Mouse (Mus musculus): ENCODE measurements around the gene Itpk1.
A peak's percentile ranks its signal among the peaks of the same experiment; 100 is the strongest.

Gene Itpk1

DNA sequence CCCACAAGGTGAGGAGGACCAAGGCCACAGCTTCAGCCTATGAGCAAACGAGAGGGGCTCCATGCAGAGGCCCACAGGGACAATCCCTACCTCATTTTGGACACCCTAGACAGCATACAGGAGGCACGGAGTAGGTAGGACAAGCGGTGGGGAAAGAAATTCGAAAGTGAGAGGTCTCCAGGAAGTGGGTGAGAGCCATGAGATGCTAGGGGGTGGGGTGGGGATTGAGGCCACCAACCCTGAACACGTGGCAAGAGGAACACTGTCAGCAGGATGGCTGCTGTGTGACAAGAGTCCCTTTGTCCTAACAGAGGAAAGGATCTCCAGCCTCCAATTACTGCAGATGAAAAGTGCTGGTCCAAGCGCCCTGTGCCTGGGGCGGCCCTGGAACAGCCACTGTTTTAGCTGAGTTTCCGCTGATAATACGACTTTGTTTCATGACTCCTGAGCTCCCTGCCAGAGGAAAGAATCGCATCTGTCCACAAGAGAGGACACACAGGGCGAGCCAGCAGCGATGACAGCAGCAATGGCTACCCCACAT is 82.4 kb downstream of the Itpk1 start:
- no peak for DNase-seq

DNA sequence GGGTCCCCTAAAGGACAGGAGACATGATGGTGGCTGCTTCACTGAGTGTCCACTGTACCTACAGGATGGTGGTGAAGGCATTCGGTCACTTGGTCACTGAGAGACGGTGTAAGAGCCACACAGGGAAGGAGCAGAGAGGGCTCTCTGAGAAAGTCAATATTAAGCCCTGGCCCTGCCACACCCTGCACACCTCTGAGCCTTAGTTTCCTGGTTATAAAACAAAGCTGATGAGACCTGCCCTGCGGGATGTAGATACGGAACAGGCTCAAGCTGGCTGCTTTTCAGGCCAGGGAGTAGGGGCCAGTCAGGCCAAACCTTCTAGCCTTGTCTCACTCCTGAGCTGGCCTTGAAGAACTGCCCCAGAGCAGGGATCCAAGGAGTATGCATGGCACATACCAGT is 82.9 kb downstream of the Itpk1 start:
- DNase-seq: no peak

GRCm38 (mm10) chr12:102621205-102621604 is 83.5 kb downstream of the Itpk1 start:
- DNase-seq: no peak

DNA sequence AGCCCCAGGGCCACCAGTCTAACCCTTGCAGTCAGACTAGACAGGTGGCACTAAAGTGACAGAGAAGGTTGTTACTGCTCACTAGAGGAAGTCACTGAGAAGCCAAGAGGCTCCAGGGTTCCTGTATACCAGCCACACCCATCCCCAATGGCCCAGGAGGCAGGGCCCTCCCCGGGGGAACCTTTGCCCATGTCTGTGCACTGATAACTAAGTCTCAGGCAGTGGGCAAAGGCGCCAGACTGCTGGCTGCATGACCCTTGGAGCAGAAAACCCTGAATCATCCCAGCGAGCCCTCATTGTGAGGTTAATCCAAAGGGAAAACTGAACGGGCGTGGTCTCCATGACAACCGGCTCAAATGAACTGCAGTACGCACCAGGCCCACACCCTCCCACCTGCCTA is 84.8 kb downstream of the Itpk1 start:
- no peak for DNase-seq

DNA sequence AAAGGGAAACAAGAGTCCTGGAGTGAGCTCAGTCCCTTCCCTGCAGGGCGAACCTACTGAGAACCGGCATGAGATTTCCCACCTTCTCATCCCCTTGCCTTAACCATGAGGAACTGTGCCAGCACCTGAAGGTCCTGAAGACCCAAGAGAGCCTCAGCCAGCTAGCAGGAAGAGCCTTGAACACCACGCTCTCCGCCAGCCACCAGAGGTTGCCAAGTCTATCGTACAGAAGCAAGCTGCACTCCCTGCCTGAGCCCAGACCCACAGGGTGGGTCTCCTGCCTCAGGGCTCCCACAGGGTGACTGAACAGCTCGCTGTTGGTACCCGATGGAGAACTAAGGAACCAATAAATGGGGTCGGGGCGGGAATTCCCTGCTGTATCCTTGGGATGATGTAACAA is 86.6 kb downstream of the Itpk1 start:
- no peak for DNase-seq

DNA sequence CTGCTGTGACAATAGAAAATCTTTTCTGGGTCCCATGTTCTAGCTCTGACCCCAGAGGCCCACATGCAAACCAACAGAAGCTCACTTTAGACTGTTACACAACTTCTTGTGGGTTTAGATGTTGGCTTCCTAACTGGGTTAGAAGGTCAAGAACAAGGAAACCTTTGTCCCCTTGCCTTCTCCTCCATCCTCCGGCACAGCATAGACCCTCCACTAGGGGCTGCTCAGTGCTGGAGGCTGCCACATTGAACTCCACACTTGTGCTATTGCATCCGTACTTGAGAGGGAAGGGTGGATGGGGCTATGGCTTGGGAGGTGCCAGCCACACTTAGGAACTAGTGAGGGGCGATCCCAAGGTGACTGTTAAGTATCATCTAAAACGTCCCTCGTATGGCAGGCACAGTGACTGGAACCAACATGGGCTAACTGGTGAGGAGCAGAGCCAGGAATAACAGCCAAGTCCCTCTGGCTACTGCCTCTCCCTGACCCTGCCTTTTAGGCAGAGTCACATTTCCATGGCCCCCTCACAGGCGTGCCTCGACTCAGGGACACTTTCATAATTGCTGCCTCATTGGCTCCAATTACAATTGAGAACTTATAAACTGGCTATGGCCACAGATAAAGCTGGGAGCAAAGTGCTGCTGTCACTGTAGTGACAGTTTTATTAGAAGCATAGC is 87.7 kb downstream of the Itpk1 start:
- no peak for DNase-seq

GRCm38 (mm10) chr12:102616201-102616600 is 88.5 kb downstream of the Itpk1 start:
- no peak for DNase-seq

- no peak for DNase-seq
Observed at GRCm38 (mm10) chr12:102613411-102613810, 91.3 kb downstream of the Itpk1 start.

GRCm38 (mm10) chr12:102612431-102612830 is 92.3 kb downstream of the Itpk1 start:
- no peak for DNase-seq

GRCm38 (mm10) chr12:102610927-102611326 is 93.8 kb downstream of the Itpk1 start:
- DNase-seq: no peak

GRCm38 (mm10) chr12:102607808-102608517 is 96.8 kb downstream of the Itpk1 start:
- no peak for DNase-seq

DNA sequence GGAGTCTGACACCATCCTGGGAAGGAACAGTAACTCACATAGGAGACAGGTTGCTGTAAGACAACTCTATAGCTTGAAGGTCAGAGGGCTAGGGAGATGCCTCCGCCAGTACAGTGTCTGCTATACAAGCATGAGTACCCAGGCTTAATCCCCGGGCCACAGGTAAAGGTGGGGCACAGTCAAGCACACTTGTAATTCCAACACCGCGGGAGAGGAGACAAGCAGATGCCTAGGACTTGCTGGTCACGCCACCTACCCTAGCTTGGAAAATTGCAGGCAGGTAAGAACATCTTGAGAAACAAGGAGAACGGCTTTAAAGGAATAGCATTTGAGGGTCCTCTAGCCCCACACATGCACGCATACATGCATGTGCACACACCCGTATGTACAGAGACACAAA is 97.7 kb downstream of the Itpk1 start:
- DNase-seq: no peak

DNA sequence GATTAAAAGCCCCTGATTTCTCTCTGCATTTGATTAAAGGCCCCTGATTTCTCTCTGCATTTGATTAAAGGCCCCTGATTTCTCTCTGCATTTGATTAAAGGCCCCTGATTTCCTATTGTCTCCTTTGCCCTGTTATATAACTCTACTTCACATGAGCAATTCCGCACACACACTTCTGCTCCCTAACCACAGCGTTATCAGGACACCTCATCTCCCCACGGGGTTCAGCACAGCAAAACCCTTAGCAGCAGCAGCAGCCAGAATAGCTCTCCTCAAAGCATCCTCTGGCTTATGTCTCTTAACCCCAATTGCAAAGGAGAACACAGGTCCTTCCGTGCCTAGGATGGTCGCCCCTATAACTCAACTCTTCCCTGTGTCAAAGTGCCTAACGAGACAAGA is 99.1 kb downstream of the Itpk1 start:
- DNase-seq: no peak

DNA sequence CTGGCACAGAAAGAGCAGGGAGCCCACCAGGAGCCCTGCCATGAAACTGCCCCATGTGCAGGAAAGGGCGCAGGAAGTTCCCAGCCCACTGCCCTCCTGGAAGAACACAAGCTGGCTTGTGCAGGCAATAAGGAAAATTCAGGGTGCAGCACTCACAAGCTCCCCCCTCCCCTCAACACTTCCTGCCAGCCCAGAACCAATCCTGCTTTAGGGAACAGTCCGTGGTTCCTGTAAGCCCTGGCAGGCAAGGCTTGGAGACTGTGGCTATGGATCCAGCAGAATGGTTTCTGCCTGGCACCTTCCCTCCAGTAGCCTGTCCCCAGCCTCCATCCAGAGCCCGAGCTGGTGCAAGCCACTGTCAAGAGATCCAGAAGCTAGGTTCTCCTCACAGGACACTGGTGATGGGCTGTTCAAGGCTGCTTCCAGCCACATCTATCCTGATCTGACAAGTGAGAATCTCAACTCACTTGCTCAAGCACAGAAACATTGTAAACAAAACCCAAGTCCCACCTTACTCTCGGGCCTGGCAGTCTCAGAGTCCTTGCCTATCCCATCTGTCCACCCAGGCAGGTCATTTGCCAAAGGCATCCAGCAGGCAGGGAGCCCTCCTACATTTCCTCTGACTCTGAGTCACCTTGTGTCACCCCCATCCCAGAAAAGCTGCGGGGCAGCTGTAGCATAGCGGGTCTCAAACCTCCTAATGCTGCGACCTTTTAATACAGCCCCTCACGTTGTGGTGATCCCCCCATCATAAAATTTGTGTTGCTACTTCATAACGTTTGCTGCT is 102.3 kb downstream of the Itpk1 start:
- no peak for DNase-seq

- no peak for DNase-seq
Observed at GRCm38 (mm10) chr12:102601847-102602246, 102.9 kb downstream of the Itpk1 start.

DNA sequence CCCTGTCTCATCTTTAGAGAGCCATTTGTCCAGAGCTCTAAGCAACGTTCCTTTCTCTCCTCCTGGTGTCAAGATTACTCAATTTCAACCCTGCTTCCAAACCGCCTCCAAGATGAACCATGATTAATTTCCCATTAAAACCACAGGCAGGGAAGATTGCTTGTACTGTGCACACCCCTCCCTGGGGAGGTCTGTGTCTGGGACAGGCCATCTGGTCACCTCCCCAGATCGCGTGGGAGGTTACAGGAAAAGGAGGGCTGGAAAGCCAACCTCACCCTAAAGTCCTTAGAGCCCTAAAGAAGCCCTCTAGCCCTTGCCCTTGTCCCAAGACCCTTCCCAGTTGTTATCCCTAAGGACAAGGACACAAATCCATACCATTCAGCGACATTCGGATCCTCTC is 104.4 kb downstream of the Itpk1 start:
- DNase-seq: no peak

GRCm38 (mm10) chr12:102599801-102600200 is 104.9 kb downstream of the Itpk1 start:
- DNase-seq: no peak

GRCm38 (mm10) chr12:102598535-102598934 is 106.2 kb downstream of the Itpk1 start:
- DNase-seq: no peak

- DNase-seq: no peak
Observed at GRCm38 (mm10) chr12:102597466-102597865, 107.3 kb downstream of the Itpk1 start.

DNA sequence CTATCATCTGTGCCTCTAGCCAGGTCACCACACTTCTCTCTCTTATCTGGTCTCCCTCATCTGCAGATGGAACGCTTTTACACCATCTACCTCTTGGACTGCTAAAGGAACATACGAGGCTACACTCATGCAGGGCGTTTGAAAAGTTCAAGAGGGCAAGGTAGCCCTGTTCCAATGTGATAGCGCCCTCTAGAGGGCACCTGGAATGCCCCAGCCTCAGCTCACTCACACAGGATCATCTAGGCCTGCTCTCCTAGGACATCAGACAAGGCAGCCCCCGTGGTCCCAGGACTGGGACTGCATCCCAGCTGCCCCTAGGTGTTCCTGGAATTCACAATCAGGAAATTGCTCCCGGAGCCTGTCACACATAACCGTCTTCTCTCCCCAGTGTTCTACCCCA is 108.3 kb downstream of the Itpk1 start:
- no peak for DNase-seq

GRCm38 (mm10) chr12:102594627-102595026 is 110.1 kb downstream of the Itpk1 start:
- no peak for DNase-seq

DNA sequence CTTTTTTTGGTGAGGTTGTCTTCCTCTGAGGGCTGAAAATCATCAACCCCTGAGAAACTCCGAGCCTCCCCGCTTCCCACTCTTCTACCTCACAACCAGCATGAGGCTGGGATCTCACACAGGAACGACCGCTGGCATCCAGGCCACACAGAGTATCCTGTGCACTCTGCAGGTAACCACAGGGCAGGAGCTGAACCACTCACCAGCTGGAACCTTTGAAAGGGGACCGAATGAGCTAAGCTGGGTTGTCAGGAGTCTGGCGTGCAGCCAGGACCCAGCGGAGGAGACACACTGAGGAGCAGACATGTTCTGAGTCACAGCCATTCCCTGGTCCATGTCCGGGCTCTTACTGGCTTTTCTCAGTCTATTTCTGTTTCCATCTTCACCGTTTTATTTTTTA is 111.0 kb downstream of the Itpk1 start:
- peak; percentile 69 for DNase-seq

GRCm38 (mm10) chr12:102590711-102591360 is 113.9 kb downstream of the Itpk1 start:
- DNase-seq: no peak
